Mouse (Mus musculus) spleen, adult 2 months (tissue): Measurements from ENCODE around the gene Ypel3. TPM values are rescaled to one million over a fixed set of nuclear protein-coding genes. Genes with fewer than 3 reads are reported as not detected.

Experiments used
- DNase-seq, 2 experiments: peaks; one replicate each; pipeline versions ENCODE4 v3.0.0 to v3.0.0-alpha.2; 2012 to 2021; ENCODE audit warnings: low spot score in 2 of 2, low read depth in 1 of 2
- H3K27ac ChIP-seq: fragments of 200-500 bp; 2 replicates; pipeline ENCODE4 v1.5.1; 2012; ENCODE audit warnings: low read length, inconsistent platforms; ENCODE audit not compliant: insufficient read depth
- H3K27me3 ChIP-seq: fragments of 200-500 bp; 2 replicates; pipeline ENCODE4 v1.6.1; 2012; ENCODE audit warnings: mild to moderate bottlenecking, moderate library complexity, low read length, inconsistent platforms; ENCODE audit not compliant: control insufficient read depth, insufficient read depth
- H3K36me3 ChIP-seq: fragments of 200-500 bp; 2 replicates; pipeline ENCODE4 v1.6.1; 2012; ENCODE audit warnings: mild to moderate bottlenecking, low read length, inconsistent platforms; ENCODE audit not compliant: control insufficient read depth, insufficient read depth
- H3K4me1 ChIP-seq: fragments of 200-500 bp; 2 replicates; pipeline ENCODE4 v1.6.1; 2011; ENCODE audit warnings: inconsistent platforms; ENCODE audit not compliant: control insufficient read depth, insufficient read depth, insufficient read length
- H3K4me3 ChIP-seq: fragments of 200-500 bp; 2 replicates; pipeline ENCODE4 v1.5.1; 2011; ENCODE audit warnings: mild to moderate bottlenecking, inconsistent platforms; ENCODE audit not compliant: insufficient read depth, insufficient read length; ENCODE audit errors: extremely low read depth
- CTCF ChIP-seq: fragments of 200-500 bp; IDR thresholded peaks from 2 replicates; pipeline ENCODE4 v1.5.1; 2011; ENCODE audit warnings: mild to moderate bottlenecking, inconsistent platforms; ENCODE audit not compliant: insufficient read depth, insufficient read length, insufficient replicate concordance; ENCODE audit errors: extremely low read depth
- POLR2A ChIP-seq: fragments of 200-500 bp; IDR thresholded peaks from 2 replicates; pipeline ENCODE4 v1.6.1; 2011; ENCODE audit warnings: low read depth, low read length, inconsistent platforms
- WGBS: fragments of 180-500 bp; shearing (Covaris S2); methylation state at CpG from one replicate; pipeline ENCODE4 v1.1.7; 2018; 5-methylcytosine and 5-hydroxymethylcytosine counted together
- polyA plus RNA-seq: library from polyadenylated mRNA; depleted of rRNA; stranded (reverse); fragments of >200 nt; gene quantifications from 2 replicates; pipeline ENCODE4 v1.2.3, GENCODE M21; 2012; rRNA removed

Ypel3 gene
- polyA plus RNA-seq, 1 experiment = 393 TPM

GRCm38 (mm10) chr7:126823202-126823711 lies 46.5 kb downstream of the Ypel3 start:
- H3K27ac ChIP-seq = no peak overlapping the region
- no peak for DNase-seq
- no peak overlapping the region for H3K4me3 ChIP-seq
- H3K4me1 ChIP-seq = no peaks in the 10 kb centered on the region
- WGBS = 6% methylated on average over 14 of the region's 19 CpGs
- no peaks in the 10 kb centered on the region for H3K36me3 ChIP-seq
- H3K27me3 ChIP-seq = peaks cover 2% of the 10 kb centered on the region; the same call in 1 of the 2 replicates
- no peak for TF ChIP-seq POLR2A
- no peak for TF ChIP-seq CTCF

- TF ChIP-seq POLR2A (no peak), CTCF (no peak)
- H3K27me3 ChIP-seq = peaks cover 2% of the 10 kb centered on the region; the same call in 1 of the 2 replicates
- DNase-seq = no peak
- H3K4me1 ChIP-seq = no peaks in the 10 kb centered on the region
- H3K4me3 ChIP-seq = no peak overlapping the region
- WGBS = 36% methylated on average over 10 of the region's 10 CpGs
- no peaks in the 10 kb centered on the region for H3K36me3 ChIP-seq
- H3K27ac ChIP-seq = no peak overlapping the region
Observed at GRCm38 (mm10) chr7:126823940-126824339, 47.2 kb downstream of the Ypel3 start.

GRCm38 (mm10) chr7:126825403-126825802 lies 48.6 kb downstream of the Ypel3 start:
- H3K4me3 ChIP-seq = no peak overlapping the region
- H3K36me3 ChIP-seq = no peaks in the 10 kb centered on the region
- TF ChIP-seq CTCF = no peak
- no peak for TF ChIP-seq POLR2A
- no peaks in the 10 kb centered on the region for H3K4me1 ChIP-seq
- H3K27ac ChIP-seq = no peak overlapping the region
- peaks cover 2% of the 10 kb centered on the region; the same call in 1 of the 2 replicates for H3K27me3 ChIP-seq
- no peak for DNase-seq
- WGBS = 32% methylated on average over 8 of the region's 8 CpGs

GRCm38 (mm10) chr7:126825952-126826351 lies 49.2 kb downstream of the Ypel3 start:
- H3K4me1 ChIP-seq = no peaks in the 10 kb centered on the region
- no peak for DNase-seq
- H3K27ac ChIP-seq = no peak overlapping the region
- WGBS = 71% methylated on average over 5 of the region's 5 CpGs
- peaks cover 2% of the 10 kb centered on the region; the same call in 1 of the 2 replicates for H3K27me3 ChIP-seq
- H3K36me3 ChIP-seq = no peaks in the 10 kb centered on the region
- no peak overlapping the region for H3K4me3 ChIP-seq
- TF ChIP-seq CTCF (no peak), POLR2A (no peak)

Other genes starting within 250 kb of the Ypel3 start
- gene Eif3c, start 210.5 kb upstream of the Ypel3 start, polyA plus RNA-seq = 61.0 and 64.7 TPM in 2 replicates
- 13.6 and 15.8 TPM in 2 replicates for gene Apobr, start 192.0 kb upstream of the Ypel3 start, polyA plus RNA-seq
- gene Cln3, start 191.1 kb upstream of the Ypel3 start, polyA plus RNA-seq = 105 and 118 TPM in 2 replicates
- 0.79 and 1.5 TPM in 2 replicates for gene Il27, start 182.0 kb upstream of the Ypel3 start, polyA plus RNA-seq
- gene Nupr1, start 146.1 kb upstream of the Ypel3 start, polyA plus RNA-seq = 28.8 and 42.3 TPM in 2 replicates
- gene Sgf29, start 127.6 kb upstream of the Ypel3 start, polyA plus RNA-seq = 31.4 and 32.3 TPM in 2 replicates
- 10.5 and 12.9 TPM in 2 replicates for gene Sult1a1, start 100.5 kb upstream of the Ypel3 start, polyA plus RNA-seq
- 37.4 and 51.8 TPM in 2 replicates for gene Bola2, start 81.6 kb upstream of the Ypel3 start, polyA plus RNA-seq
- gene Slx1b, start 81.2 kb upstream of the Ypel3 start, polyA plus RNA-seq = 13.2 and 19.5 TPM in 2 replicates
- gene Coro1a, start 69.2 kb upstream of the Ypel3 start, polyA plus RNA-seq = 1,755 and 1,932 TPM in 2 replicates
- 97.0 and 108 TPM in 2 replicates for gene Mapk3, start 17.4 kb upstream of the Ypel3 start, polyA plus RNA-seq
- 7.7 and 62.7 TPM in 2 replicates for gene Gdpd3, start 10.6 kb upstream of the Ypel3 start, polyA plus RNA-seq
- 16.6 and 17.9 TPM in 2 replicates for gene Tbx6, start 4.5 kb downstream of the Ypel3 start, polyA plus RNA-seq
- gene Ppp4c, start 15.5 kb downstream of the Ypel3 start, polyA plus RNA-seq = 175 and 184 TPM in 2 replicates
- 0.30 and 0.62 TPM in 2 replicates for gene Fam57b, start 20.7 kb downstream of the Ypel3 start, polyA plus RNA-seq
- not detected in 2 replicates for gene 4930451I11Rik, start 54.7 kb downstream of the Ypel3 start, polyA plus RNA-seq
- not detected in 2 replicates for gene Doc2a, start 70.5 kb downstream of the Ypel3 start, polyA plus RNA-seq
- 7.4 and 8.6 TPM in 2 replicates for gene Hirip3, start 85.0 kb downstream of the Ypel3 start, polyA plus RNA-seq
- 40.1 and 56.0 TPM in 2 replicates for gene Ino80e, start 85.4 kb downstream of the Ypel3 start, polyA plus RNA-seq
- gene Taok2, start 107.7 kb downstream of the Ypel3 start, polyA plus RNA-seq = 97.0 and 109 TPM in 2 replicates
- 81.7 and 94.0 TPM in 2 replicates for gene Tmem219, start 146.0 kb downstream of the Ypel3 start, polyA plus RNA-seq
- 21.5 and 29.9 TPM in 2 replicates for gene Kctd13, start 151.9 kb downstream of the Ypel3 start, polyA plus RNA-seq
- not detected in 2 replicates for gene Asphd1, start 172.6 kb downstream of the Ypel3 start, polyA plus RNA-seq
- 2.4 and 2.9 TPM in 2 replicates for gene Sez6l2, start 173.6 kb downstream of the Ypel3 start, polyA plus RNA-seq
- 154 and 201 TPM in 2 replicates for gene Cdipt, start 199.0 kb downstream of the Ypel3 start, polyA plus RNA-seq
- 0.59 and 0.71 TPM in 2 replicates for gene Cdiptos, start 199.1 kb downstream of the Ypel3 start, polyA plus RNA-seq
- gene Mvp, start 237.7 kb downstream of the Ypel3 start, polyA plus RNA-seq = 63.3 and 80.9 TPM in 2 replicates
- 0.48 and 2.5 TPM in 2 replicates for gene Pagr1b, start 239.5 kb downstream of the Ypel3 start, polyA plus RNA-seq
- gene Pagr1a, start 240.4 kb downstream of the Ypel3 start, polyA plus RNA-seq = 3.1 and 3.3 TPM in 2 replicates
- 27.8 and 31.8 TPM in 2 replicates for gene Gm42742, start 244.1 kb downstream of the Ypel3 start, polyA plus RNA-seq
- gene Prrt2, start 244.3 kb downstream of the Ypel3 start, polyA plus RNA-seq = 5.8 and 6.5 TPM in 2 replicates